Mouse (Mus musculus) large intestine, adult 2 months (tissue): ENCODE results near the gene 2900026A02Rik. TPM values are rescaled to one million over a fixed set of nuclear protein-coding genes. Genes with fewer than 3 reads are reported as not detected.

Source experiments
- DNase-seq: peaks from one replicate; pipeline ENCODE4 v3.0.0-alpha.2; 2012; ENCODE audit warnings: low read depth, low spot score
- WGBS: fragments of 180-500 bp; shearing (Covaris S2); methylation state at CpG from one replicate; pipeline ENCODE4 v1.1.7; 2018; 5-methylcytosine and 5-hydroxymethylcytosine counted together
- polyA plus RNA-seq: library from polyadenylated mRNA; depleted of rRNA; stranded (reverse); fragments of >200 nt; gene quantifications from 2 replicates; pipeline ENCODE4 v1.2.3, GENCODE M21; 2012

The 2900026A02Rik gene
- polyA plus RNA-seq, 1 experiment, result 45.7 TPM

DNA sequence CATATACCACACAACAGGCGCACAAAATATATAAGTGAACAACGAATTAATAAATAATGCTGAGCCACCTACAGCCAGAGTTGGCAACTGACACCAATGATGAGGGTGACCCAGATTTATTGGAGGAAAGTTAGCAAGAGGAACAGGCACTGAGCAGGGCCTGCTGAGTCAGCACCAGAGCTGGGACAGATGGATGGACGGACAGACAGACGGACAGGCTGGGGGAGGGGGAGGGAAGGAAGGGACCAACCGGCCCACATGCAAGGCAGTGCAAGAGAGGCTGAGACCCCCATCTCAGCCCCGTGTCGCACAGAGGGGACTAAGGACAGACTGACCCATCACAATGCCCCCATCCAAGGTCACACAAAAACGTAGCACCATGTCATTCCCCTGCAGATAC is 7.0 kb downstream of the 2900026A02Rik start:
- no peak for DNase-seq
- 83% methylated on average over 8 of the region's 8 CpGs for WGBS

DNA sequence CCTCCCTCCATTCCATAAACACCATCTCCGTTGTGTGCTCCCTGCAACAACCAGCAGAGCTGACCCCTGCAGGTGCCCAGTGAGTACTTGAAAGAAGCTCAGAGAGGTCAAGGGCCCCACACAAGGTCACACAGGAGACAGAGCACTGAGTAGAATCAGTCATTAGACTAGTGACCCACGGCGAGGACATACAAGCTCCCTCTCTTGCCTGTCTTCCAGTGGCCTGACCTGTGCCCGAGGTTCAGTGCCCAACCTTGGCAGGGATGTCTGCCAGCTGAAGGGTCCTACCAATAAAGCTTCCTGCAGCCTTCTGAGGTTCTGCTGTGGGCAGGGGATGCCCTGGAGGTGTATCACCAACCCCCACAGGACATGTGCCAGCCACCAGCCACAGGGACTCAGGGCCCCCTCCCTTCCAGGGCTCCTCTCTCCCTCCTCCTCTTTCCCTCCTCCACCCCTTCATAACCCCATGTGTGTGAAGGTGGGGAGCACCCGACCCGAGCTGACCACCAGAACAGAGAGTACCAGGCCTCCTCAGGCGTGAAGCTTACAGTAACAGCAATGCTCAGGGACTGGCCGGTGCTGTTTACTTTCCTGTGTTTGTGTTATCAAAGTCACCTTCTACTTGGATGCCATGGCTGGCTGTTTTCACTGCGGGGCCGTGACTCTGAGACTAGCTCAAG is 8.7 kb downstream of the 2900026A02Rik start:
- no peak for DNase-seq
- WGBS, result 68% methylated on average over 10 of the region's 10 CpGs

DNA sequence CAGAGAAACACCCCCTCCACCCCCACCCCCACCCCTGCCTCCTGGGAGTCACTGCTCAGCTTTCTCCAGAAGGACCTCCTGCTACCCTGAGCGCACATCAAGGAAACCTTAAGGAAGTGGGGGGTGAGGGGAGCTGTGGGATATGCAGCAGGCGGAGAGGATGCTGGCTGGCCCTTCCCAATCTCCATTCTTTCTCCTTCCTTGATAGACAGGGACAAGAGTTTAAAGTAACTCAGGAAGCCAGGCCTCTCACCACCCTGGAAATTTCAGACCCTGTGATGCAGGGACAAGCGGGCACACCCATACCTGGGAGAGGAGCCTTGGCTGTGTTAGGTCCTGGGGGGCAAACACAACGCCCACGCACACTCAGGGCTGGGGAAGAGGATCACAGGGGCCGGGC is 10.7 kb downstream of the 2900026A02Rik start:
- whole genome bisulfite sequencing, result 86% methylated on average over 6 of the region's 6 CpGs

DNA sequence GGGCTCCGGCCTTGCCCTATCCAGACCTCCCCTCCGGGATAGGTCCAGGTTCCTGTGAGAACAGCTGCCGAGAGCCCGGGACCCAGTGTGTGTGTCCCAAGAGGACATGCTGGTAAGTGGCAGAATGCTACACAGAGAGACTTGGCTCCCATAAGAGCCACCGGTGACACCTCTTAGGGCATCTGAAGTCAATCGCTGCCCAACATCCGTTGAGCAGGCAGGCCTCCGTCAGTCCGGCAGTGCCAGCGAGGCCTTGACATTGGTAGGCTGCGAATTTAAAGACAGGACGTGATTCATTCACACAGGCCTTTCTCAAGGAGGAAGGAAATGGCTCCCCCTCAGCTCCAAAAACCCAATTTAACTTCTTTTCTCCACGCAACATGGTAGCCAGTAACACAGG is 11.1 kb downstream of the 2900026A02Rik start:
- 76% methylated on average over 13 of the region's 13 CpGs for WGBS

More for the DNA sequence above, 10.7 kb downstream of the 2900026A02Rik start:
- DNase-seq, result no peak

DNA sequence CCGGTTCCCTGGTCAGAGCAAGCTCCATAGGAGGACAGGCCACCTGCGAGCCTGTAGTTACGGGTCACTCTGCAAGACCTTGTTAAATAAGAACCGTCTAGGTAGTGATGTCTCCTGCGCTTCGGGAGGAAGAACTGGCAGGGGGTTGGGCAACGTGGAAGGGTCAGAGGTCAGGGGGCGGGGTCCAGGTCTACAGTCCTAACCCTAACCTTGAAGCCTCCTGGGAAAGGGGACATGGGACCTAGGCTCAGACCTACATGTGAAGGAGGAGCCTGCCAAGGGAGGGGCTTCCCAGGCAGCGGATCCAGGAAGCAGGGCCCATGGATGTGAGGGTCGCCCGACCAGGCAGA is 11.7 kb downstream of the 2900026A02Rik start:
- DNase-seq, result no peak

More for the DNA sequence above, 11.1 kb downstream of the 2900026A02Rik start:
- no peak for DNase-seq

DNA sequence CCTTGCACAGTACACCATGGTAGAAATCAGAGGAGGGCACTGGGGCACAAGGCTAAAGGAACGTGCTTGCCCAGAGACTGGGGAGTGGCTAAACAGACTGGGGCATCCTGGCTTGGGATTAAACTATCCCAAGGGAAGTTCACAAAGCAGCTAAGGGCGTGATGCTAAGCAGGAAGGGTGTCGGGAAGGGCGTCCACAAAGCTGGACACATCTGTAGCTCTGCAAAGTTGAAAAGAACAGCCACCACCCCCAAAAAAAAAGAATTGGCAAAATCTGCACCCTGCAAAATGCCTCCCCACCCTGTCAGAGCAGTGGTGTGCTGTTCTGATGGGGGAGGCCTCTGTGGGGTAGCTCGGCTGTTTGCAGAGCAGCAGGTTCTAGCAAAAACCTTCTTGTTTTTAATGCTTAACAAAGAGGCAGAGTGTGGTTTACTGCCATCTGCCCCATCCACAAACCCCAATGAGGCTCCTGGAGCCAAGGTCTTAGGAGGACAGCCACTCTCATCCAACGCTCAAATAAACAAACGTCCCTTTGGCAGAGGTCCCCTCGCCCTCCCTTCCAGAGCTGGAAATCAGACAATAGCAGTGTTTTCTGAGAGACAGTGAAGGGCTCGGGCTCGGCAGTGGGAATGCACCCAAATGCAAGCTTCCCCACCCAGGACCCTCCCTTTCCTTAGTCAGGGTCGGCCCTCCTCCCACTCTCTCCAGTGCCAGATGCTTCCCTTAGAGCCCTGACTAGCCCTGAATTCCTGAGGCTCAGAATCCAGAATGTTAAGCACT is 12.2 kb downstream of the 2900026A02Rik start:
- DNase-seq, result no peak
- WGBS, result 24% methylated on average over 11 of the region's 11 CpGs

More for the DNA sequence above, 11.7 kb downstream of the 2900026A02Rik start:
- WGBS, result 38% methylated on average over 11 of the region's 11 CpGs

DNA sequence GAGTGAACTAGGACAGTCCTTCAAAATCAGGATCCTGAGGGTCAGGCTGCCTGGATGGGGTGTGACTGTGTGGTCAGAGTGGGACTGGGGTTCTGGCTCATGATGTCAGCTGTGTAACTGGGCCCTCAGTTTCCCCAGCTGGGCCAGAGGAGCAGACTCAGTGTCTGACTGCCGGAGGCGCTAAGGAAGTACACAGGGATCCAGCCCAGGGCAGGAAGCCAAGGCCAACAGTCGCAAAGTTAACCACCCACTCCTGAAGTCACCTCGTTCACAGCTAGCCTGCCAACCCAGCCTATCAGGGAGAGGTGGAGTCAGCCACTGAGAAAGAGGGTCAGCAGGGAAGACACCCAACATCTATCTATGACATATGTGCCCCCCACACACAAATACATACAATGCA is 13.0 kb downstream of the 2900026A02Rik start:
- DNase-seq, result no peak
- 1% methylated on average over 4 of the region's 4 CpGs for whole genome bisulfite sequencing

DNA sequence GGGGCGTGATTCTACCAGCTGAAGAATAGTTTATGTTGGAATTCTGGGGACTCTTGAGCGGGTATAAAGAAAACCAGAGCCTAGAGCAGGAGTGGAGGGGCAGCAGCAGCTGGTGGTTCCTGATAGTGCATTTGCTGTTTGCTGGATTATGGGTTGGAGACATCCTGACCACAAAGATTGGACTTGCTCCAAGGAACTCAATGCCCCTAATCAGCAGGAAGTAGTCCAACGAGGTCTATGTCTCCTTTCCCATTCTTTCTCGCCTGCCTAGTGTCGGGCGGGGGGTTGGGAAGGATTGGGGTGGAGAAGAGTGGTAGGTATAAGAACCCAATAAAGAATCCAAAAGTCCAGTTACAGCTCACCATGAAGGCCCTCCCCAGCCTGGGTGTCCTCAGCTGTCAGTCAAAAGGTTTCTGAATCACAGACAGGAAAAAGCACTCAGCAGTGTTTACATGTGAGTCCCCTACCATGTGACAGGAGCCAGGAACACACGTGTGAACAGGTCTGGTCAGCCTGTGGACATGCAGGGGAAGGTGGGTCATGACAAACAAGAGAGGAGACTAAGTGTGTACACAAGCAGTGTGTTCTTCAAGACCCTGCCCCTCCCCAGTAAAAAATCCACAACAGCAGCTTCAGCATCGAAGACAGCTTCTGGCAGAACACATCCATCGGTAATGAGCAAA is 14.2 kb downstream of the 2900026A02Rik start:
- WGBS, result 36% methylated on average over 9 of the region's 9 CpGs
- no peak for DNase-seq

DNA sequence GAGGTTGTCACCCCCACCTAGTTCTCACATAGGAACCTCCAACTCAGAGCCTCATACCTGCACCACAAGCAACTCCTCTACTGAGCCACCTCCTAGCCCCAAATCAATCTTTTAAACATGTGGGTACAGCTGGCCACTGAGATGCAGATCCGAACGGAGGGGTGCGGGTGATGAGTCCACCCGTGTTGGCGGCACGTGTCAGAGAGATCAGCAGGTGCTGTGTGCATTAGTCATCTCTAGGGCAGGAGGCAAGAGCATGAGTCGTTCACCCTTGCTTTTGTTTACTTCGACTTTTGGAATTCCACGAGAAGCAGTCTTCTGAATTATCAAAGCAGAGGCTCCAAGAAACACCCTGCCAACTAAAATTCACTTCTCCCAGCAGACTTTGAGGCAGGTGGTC is 16.8 kb downstream of the 2900026A02Rik start:
- no peak for DNase-seq
- WGBS, result 72% methylated on average over 9 of the region's 9 CpGs

DNA sequence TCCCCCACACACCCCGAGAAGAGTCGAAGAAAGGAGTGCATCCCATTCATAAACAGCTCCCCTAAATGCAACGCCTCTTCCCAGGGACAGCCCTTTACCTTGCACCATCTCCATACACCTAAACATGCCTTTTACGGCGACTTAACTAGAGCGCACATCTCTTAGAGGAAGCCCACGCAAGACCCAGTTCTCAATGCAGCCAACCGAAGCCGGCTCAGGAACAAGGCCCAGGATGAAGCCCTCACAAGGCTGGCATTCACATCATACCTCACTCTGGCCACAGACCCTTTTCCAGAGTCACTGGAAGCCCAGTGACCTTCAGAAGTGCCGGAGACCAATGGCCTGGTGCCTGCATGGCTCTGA is 21.3 kb downstream of the 2900026A02Rik start:
- WGBS, result 82% methylated on average over 10 of the region's 10 CpGs
- DNase-seq, result no peak

DNA sequence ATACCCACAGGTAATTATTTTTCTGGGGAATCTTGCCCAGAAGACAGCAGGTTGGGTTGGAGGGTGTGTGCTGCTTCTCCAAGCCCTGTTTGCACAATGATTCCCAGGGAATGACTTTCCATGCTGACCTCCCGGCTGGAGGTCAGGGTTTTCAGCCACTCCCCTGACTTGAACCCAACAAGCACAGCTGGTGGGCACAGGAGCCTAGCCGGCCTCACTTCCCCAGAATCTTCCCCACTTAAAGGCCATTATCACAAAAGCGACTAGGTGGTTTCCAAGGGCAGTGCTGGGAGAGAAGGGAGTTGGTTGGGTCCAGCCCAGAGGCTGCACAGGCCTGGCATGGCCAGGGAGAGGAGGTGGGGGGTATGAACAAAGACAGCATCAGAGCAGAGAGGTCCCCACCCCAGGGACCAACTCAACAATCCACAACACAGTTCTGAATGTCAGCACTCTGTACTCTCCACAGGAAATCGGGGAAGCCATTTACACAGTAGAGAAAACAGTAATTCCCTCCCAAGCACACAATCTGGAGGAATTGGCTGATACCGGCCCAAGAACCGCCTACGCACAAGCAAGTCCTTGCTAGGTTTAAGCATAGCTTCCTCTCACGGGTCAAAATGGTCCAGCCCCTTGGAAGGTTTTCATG is 21.8 kb downstream of the 2900026A02Rik start:
- no peak for DNase-seq
- 45% methylated on average over 8 of the region's 8 CpGs for WGBS

DNA sequence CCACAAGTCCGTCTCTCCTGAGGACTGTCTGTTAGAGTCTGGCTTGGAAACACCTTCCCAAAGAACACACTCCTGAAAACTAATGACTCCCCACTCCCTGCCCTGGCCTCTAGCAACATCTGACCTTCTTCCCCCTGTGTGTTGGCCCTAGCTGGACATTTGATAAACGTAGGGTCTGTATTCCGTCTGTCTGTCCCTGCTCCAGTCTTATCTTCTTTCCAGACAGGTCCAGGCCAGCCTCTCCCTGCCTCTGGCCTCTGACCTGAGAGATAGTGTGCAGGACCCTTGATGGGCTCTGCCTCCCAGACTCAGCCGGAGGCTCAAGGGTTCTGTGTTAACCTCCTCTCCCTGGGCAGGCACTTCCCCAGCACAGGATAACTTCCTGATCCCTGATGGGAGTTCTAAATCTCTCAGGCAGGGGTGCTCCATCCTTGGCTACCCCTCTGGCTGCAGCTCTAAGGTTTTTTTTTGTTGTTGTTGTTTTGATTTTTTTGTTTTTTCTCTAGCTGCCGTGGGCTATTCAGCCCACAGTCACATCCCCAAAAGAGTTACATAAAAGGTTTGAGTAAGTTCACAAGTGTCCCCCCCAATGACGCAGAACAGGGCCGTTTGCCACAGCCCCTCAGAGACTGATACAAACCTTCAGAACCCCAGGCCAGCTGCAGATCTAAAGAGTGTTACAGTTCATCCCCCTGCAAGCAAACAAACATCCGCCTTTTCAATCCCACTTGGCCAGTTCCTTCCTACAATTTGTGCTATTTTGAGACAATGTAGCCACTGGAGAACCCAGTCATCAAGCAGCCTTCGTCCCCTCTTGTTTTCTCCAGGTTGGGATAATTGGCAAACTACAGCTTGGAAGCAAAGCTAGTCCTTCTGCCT is 23.9 kb downstream of the 2900026A02Rik start:
- 64% methylated on average over 9 of the region's 9 CpGs for WGBS
- no peak for DNase-seq

DNA sequence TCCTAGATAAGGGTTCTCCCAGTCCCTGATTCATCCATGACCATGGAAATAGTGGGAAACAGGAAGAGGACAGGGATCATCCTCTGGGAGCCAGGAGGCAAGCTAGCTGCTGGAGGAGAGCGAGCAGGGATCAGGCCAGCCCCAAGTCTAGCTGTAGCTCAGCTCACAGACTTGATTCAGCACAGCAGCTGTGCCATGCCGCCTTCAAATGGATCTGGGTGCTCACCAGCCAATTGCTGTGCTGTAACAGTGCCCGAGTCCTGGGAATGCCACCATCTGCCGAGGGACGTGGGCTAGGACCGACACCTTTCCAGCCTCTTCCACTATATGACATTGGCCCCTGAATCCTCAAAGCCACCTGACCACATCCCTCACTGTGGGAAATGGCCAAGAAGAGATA is 25.1 kb downstream of the 2900026A02Rik start:
- 92% methylated on average over 6 of the region's 6 CpGs for WGBS
- no peak for DNase-seq

DNA sequence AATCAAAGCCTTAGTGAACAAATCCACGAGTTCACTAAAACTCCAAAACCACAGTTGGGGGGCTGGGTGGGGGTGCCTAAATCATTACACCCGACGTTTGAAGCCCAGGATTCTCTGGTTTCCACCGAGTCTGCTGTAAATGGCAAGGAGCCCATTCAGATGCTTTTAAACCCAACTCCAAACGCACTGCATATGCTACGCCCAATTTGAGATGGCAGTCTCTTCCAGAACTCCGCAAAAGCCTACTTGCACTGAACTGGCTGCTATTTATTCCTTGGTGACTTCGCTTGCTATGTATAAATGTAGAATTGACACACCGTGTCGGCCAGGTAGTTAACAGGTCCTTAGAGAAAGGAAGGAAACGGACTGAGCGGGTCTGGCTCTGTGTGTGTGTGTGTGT is 25.6 kb downstream of the 2900026A02Rik start:
- WGBS, result 76% methylated on average over 12 of the region's 12 CpGs
- no peak for DNase-seq

DNA sequence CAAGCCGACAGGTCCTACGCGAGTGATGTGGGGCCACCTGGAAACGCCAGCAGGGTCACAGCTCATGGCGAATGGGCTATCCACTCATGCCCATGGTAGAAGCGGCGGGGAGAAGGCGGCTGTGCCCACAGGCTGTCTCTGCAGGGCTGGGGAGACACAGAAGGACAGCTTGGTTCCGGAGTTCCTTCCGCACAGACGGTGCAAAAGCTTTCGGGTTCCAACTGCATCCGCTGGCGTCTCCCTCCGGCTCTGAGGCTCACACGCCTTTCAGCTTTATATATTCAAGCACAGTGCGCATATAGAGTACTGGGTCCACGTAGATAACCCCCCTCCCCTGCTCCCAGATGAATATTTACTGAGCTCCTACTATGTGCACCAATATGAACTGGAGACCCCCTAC is 27.3 kb downstream of the 2900026A02Rik start:
- no peak for DNase-seq
- WGBS, result 90% methylated on average over 18 of the region's 18 CpGs

DNA sequence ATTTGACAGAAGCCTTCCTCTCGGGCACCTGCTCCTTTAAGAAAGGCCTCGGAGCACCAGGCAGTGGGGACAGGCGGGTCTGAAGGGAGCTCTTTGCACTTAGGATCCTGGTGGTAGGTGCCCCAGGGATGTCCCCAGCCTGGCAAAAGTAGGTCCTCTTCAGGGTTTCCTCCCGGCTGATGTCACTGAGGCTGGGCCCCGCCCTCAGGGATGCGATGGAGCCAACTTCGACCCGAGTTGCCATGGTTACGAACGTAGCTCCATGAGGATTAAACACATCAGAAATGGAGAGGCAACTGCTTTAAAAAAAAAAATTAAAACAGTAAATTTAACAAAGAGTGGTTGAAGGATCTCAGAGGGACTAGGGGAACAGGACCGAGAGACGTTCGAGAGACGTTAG is 29.1 kb downstream of the 2900026A02Rik start:
- no peak for DNase-seq
- 79% methylated on average over 14 of the region's 14 CpGs for WGBS

DNA sequence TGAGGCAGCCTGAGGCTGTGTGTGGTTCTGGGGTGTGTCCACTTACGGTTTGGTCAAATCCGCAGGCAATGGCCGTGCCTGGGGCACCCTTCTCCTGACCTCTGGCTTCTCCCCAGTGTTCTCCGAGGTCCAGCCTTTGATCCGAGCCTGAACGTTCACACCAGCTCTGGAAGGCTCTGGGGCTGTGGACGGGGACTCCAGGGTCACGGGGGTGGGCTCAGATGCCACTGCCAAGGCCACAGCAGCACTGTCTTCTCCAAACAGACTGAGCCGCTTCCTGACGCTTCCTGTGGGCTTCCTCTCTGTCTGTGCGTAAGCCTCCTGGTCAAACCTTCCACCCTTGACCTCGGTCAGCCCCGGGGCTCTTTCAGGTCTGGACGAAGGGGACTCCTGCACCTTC is 30.5 kb downstream of the 2900026A02Rik start:
- DNase-seq, result no peak
- 81% methylated on average over 14 of the region's 14 CpGs for WGBS

DNA sequence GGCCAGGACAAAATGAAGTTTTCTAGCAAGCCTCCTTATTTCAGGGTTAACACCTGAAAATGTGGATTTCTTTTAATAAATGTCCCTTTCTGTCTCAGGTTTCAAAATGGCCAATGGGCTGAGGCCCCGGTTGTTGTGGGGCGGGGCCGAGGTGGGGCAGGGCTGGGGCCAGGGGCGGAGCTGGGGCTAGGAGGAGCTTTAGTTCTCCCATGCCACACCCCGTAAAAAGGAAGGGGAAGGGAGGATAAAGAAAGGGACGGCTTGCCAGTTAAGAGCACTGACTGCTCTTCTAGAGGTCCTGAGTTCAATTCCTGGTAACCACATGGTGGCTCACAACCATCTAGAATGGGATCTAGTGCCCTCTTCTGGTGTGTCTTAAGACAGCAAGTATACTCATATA is 39.6 kb downstream of the 2900026A02Rik start:
- WGBS, result 20% methylated on average over 6 of the region's 6 CpGs
- DNase-seq, result no peak

DNA sequence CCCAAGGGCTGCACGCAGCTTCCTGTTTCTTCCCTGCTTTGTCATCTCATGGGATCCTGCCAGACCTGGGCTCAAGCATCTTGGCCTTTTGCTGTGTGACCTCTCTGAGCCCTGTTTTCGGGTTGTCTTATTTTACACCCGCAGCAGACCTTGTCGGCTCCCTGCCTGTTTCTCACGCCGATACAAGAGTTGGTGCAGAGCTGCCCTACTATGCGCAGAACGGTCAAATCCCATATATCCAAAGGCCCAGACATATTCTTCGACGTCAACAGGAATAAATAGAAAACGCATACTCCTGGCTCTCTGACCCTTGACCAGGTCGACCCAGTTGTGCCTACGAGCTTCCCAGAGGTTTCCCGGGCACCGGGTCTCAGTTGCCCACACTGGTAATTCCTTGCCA is 40.3 kb downstream of the 2900026A02Rik start:
- 71% methylated on average over 15 of the region's 15 CpGs for WGBS
- DNase-seq, result no peak
